Mouse (Mus musculus) urinary bladder, postnatal 25 days (tissue): ENCODE measurements around the gene BC030499.

Experiments used
- DNase-seq: peaks from one replicate; pipeline ENCODE4 v3.0.0; 2022; ENCODE audit warnings: low spot score

Gene BC030499

GRCm38 (mm10) chr11:78305272-78305671 is 14.6 kb downstream of the BC030499 start:
- no peak for DNase-seq

- no peak for DNase-seq
Measured at GRCm38 (mm10) chr11:78310861-78311511, 20.3 kb downstream of the BC030499 start.

GRCm38 (mm10) chr11:78313662-78314061 is 23.0 kb downstream of the BC030499 start:
- no peak for DNase-seq

DNA sequence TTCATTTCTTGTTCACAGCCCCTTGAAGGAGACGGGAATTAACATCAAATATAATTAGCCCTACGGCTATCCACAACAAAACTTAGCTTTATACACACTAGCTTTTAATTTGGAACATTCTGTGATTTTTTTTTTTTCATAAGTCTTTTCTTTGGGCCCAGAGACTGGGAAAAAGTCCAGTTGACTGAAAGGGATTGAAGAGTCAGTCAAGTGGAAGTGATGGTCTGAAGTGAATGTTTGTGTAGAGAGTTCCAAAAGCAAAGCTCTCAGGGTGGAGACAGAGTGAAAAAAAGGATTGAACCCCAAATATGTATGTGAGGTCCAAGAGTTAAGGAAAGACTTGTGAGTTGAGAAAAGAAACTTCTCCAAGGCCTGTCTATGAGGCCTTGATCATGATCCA is 27.8 kb downstream of the BC030499 start:
- DNase-seq = no peak

DNA sequence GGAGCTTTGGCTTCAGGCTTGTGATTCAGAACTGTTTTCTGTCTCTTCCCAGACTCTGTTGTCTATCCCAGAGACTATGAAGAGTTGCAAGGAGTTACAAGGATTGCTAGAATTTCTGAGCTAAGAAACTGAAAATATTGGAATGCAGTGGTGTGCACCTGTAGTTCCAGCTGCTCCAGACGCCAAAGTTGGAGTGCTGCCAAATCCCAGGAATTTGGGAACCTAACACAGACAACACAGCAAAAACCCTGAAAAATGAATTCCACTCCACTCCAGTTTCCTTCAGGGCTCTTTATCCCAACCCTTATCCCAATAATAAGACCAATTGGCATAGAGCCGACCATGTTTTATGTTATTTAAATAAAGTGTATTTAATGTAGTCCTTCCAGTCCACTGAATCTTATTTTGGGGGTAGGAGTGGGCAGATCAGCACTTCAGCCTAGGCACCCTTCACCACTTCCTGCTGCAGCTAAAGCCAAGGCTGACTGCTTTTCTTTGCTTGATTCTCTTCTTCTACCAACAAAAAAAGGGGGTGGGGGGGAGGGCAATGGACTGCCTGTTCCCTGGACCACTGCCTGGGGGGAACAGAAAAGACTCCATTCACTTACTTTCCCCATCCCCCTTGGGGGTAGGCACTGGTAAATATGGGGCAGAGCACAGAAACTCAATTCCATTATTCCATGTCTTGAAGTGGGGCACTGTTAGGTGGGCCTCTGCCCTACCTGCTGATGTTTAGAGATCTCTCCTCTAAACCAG is 31.6 kb downstream of the BC030499 start:
- no peak for DNase-seq

DNA sequence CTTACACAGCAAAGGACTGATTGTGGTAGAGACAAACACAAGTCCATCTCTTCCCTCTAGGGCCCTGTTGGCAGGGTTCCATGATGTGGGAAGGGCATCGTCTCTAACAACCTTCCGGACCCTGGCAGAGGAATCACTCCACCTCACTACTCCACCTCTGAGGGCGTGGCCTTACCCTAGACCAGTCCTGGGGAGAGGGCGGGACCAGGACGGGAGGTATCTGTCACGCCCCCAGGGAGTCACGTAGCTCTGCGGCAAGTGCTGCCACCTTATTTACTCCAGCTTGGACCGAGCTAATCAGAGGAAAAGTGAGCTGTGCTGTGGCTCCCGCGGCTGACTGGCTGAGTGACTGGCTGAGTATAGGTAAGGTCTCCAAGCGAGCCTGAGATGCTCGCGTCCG is 32.2 kb downstream of the BC030499 start, which contains the start of gene Aldoc:
Gene Aldoc, plus strand, starts transcription at position 109 of the 400 bp plus-strand sequence.
- DNase-seq = peak; percentile 68

DNA sequence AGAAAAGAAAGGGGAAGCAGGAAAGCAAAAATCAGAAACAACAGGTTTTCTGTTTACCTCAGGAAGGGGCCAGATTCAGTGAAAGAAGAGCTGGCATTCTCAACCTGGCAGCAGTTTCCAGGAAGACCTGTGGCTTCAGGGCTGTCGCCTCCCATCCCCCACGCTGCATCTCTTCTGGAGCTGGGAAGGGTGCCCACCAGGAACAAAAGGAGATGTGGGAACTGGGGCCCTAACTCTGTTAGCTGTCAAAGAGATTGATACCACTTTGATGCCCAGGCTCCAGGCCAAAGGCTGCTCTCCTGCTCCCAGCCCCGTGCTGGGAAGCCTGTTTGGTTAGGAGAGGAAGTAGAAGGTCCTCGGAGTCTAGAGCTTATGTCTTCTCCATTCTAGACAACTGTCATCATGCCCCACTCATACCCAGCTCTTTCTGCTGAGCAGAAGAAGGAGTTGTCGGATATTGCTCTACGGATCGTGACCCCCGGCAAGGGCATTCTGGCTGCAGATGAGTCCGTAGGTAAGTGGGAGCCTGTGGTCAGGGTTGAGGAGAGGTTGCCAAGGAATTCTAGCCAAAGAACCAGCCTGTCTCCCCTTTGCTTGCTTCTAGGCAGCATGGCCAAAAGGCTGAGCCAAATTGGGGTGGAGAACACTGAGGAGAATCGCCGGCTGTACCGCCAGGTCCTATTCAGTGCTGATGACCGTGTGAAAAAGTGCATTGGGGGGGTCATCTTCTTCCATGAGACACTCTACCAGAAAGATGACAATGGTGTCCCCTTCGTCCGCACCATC is 33.6 kb downstream of the BC030499 start:
- DNase-seq = no peak

- no peak for DNase-seq
Measured at GRCm38 (mm10) chr11:78324965-78325364, 34.3 kb downstream of the BC030499 start.

GRCm38 (mm10) chr11:78327215-78327614 is 36.6 kb downstream of the BC030499 start:
- DNase-seq = no peak

GRCm38 (mm10) chr11:78327634-78328511 is 37.2 kb downstream of the BC030499 start, which contains the start of gene Pigs:
Gene Pigs (plus strand): TSS chr11:78328415.
- DNase-seq = peak; percentile 94

- no peak for DNase-seq
Measured at GRCm38 (mm10) chr11:78328512-78329056, 37.9 kb downstream of the BC030499 start.

GRCm38 (mm10) chr11:78332676-78333075 is 42.0 kb downstream of the BC030499 start:
- no peak for DNase-seq

GRCm38 (mm10) chr11:78333992-78334391 is 43.4 kb downstream of the BC030499 start:
- no peak for DNase-seq

DNA sequence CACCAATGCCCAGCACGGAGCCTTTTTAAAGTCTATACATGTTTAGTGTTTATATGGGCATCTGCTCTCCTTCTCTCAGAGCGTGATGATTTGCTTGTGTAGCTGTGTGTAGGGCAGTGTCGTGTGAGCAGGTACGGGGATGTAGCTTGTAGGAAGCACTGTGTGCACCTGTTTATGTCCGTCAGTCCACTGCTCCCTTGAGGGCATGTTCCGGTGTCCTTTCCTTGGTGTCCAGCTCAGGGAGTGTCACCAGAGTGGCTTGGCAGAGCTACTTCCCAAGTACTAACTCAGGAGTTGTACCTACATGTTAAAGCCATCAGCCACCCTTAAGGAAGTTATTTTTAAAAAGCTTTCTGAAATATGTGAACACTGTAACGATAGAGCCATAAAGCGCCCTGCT is 46.4 kb downstream of the BC030499 start:
- DNase-seq = no peak

- DNase-seq = no peak
Measured at GRCm38 (mm10) chr11:78341702-78342101, 51.1 kb downstream of the BC030499 start.

DNA sequence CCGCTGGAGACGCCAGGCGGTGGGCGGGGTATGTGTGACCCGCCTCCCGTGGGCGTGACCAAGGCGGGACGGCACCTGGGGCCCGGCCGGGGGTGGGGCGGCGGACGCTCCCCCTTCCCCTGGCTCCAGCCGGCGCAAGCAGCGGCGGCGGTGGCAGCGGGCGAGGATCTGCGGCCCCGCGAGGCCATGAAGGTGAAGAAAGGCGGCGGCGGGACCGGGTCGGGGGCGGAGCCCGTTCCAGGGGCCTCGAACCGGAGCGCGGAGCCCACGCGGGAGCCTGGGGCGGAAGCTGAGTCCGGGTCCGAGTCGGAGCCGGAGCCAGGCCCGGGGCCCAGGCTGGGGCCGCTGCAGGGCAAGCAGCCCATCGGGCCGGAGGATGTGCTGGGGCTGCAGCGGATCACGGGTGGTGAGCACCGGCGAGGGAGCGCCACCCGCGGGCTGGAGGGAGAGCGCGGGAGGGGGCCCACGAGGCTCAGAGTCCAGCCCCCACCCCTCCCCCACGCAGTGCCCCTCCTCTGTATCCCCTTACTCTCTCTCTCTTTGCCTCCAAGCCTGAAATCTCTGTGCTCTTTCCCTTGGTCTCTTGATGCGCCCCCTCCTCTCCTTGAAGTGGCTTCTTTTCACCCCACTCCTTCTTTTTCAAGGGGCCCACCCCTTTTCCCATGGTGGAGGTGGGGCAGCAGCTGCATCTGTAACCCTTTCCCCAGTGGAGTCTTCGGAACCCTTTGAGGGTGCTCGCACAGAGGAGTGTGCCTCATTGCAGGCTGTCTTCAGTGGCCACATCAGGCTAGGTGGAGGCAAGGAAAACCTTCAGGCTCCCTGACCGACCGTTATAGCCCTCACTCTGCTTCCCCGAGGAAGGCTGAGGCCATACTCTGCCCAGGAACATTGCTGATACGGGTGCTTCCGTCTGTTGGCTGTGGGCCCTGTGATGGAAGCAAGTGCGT is 53.0 kb downstream of the BC030499 start, which contains the start of gene Unc119:
Gene Unc119, plus strand, starts transcription at position 102 of the 947 bp plus-strand sequence.
- DNase-seq = peak; percentile 78

DNA sequence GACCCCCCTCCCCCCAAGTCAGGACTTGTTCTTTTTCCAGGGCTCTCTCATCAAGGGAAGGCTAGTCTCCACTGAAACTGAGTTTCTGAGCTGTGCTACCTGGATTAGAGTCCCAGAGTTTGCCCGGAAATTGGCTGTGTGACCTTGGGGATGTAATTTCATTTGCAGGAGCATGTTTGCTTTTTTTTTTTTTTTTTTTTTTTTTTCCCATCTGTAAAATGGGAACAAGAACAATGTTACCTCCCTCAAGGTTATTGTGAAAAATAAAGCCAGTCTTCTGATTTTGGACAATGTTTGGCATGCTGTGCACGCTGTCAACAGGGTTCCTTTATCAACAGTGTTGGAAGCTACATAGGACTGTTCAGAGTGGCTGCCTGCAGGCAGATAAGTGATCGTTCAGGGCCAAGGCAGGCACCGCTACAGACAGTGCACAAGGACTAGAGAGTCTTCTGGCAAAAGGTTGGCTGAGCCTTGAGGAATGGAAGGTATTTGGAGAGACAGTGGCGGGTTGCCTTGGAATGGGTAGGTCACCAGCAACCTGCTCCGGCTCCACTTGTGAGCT is 53.8 kb downstream of the BC030499 start:
- DNase-seq = no peak

- no peak for DNase-seq
Measured at GRCm38 (mm10) chr11:78344890-78345715, 54.5 kb downstream of the BC030499 start.

- DNase-seq = no peak
Measured at GRCm38 (mm10) chr11:78345801-78346200, 55.2 kb downstream of the BC030499 start.
